Mouse (Mus musculus): ENCODE measurements at regions not wholly inside any gene's neighbourhood (a gene's known extent, or its start where the extent isn't known, plus 50 kb on each side); places are given as distances from the start of the nearest gene placed in this dataset.
A peak's percentile ranks its signal among the peaks of the same experiment; 100 is the strongest.

DNA sequence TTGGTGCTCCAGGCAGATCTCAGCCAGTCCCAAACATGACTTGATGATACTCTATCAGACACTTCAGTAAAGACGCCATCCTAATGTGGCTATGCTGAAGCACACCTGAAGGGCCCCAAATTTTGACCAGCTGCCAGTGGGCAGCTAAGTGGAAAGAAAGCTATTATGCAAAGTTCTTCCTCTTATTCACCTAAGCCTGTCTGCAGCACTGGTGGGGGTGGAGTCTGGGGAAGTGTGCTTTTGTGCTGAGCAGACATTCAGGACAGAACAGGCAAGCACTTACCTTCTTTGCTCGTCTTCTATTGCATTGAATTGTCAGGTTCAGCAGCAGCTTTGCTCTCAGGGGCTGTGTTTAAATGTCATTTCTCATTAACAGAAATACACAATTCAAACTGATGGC lies 200.7 kb downstream of the Pla2g4a start:
- Histone ChIP-seq H3K9ac (replicated peaks) (no peak overlapping the region), H3K27me3 (no peaks in the 10 kb centered on the region), H3K27ac (replicated peaks) (no peak overlapping the region), H3K4me2 (replicated peaks) (no peak overlapping the region), H3K9me3 (no peaks in the 10 kb centered on the region), H3K36me3 (no peaks in the 10 kb centered on the region), H3K4me3 (no peak overlapping the region), H3K4me1 (no peaks in the 10 kb centered on the region)
- 55% methylated on average over 2 of the region's 2 CpGs for WGBS
- no peak for ATAC-seq (ENCODE audit: low FRiP score, low read depth)

DNA sequence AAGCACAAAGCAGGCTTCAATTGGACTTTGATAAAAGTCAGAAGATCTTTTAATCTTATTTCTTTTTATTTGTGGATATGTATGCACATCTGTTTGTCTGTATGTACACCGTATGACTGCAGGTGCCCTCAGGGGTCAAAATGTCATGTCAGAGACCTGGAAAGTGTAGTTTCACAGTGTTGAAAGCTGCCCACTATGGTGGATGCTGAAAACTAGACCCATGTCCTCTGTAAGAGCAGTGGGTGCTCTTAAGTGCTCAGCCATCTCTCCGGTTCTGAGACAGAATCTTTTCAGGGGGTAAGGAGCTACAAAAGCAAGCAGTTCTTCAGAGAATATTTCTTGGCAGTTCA lies 202.3 kb downstream of the Pla2g4a start:
- H3K27ac ChIP-seq (replicated peaks), result no peak overlapping the region
- no peaks in the 10 kb centered on the region for H3K4me1 ChIP-seq
- no peak overlapping the region for H3K9ac ChIP-seq (replicated peaks)
- peak; percentile 55; the same call in 1 of the 2 replicates for ATAC-seq (ENCODE audit: low FRiP score, low read depth)
- no peaks in the 10 kb centered on the region for H3K27me3 ChIP-seq
- H3K4me3 ChIP-seq, result no peak overlapping the region
- 97% methylated on average over 2 of the region's 2 CpGs for WGBS
- no peak overlapping the region for H3K4me2 ChIP-seq (replicated peaks)
- H3K36me3 ChIP-seq, result no peaks in the 10 kb centered on the region
- H3K9me3 ChIP-seq, result no peaks in the 10 kb centered on the region

DNA sequence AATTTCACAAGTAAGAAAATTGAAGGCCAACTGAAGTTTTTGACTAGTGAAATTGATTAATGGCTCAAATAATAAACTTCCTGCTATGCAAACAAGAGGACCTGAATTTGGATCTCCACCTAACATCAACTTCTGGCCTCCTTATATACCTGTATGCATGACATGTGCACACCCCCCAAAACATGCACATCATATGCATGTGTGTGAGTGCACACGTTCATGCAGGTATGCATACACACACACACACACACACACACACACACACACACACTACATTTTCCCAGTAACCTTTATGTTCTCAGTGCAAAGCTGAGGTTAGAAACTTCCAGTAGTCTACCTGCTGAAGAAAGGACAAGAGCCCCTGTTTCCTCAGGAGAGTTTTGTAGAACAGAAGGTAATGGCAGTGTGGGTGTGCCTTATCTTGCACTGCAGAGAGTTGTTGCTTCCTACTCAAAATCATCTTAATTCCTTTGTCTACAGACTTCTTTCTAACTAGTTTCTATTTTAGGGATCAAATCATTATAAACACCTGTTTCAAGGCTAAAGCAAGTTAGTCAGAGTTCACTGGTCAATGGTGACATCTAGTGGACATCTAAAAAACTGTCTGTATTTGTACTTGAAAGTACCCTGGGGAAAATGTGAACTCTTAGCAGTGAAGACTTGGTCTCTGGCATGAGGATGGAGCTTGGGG lies 202.9 kb downstream of the Pla2g4a start:
- no peaks in the 10 kb centered on the region for H3K9me3 ChIP-seq
- H3K9ac ChIP-seq (replicated peaks), result no peak overlapping the region
- H3K27ac ChIP-seq (replicated peaks), result no peak overlapping the region
- no peak overlapping the region for H3K4me2 ChIP-seq (replicated peaks)
- no peaks in the 10 kb centered on the region for H3K36me3 ChIP-seq
- no peaks in the 10 kb centered on the region for H3K4me1 ChIP-seq
- no peaks in the 10 kb centered on the region for H3K27me3 ChIP-seq
- 90% methylated on average over 1 of the region's 1 CpGs for WGBS
- no peak overlapping the region for H3K4me3 ChIP-seq
- peak; percentile 63 for ATAC-seq (ENCODE audit: low FRiP score, low read depth)

DNA sequence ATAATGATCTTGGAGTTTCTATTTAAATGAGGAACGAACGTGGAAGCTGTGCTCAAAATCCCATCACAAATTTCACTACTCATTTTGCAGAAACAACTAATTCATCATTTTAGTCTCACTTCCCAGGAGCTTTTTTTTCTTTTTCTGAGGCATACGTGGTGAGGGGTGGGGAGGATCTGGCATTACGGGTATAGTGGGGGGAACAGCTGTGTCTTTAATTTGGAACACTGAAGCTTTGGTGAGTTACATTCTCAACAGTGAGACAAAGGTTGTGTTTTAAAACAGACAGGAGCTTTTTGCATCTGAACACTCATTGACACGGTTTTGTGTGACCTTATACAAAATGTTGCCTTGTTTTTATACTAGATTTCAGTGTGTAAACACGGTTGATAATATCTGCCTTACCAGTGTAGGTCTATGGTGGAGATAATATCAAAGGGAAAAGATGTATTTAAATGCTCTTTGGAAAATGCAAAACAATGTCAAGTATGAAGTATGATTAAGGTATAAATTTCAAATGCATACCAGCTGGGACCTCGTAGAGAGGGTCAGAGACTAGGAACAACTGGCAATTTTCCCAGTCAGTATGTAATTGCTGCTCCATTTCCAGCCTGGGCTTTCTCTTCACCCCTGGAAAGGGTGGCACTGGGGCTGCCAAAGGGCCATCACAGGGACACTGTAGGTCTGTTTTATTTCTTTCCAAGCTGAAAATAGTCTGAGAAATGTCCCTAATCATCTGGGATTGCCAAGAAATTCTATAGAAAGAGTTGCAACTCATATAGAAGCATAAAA lies 207.6 kb downstream of the Pla2g4a start:
- Histone ChIP-seq H3K4me1 (no peaks in the 10 kb centered on the region), H3K4me3 (no peak overlapping the region), H3K36me3 (no peaks in the 10 kb centered on the region), H3K27me3 (no peaks in the 10 kb centered on the region), H3K9ac (replicated peaks) (no peak overlapping the region), H3K9me3 (no peaks in the 10 kb centered on the region), H3K4me2 (replicated peaks) (no peak overlapping the region), H3K27ac (replicated peaks) (no peak overlapping the region)
- WGBS, result 76% methylated on average over 7 of the region's 7 CpGs
- ATAC-seq (ENCODE audit: low FRiP score, low read depth), result no peak

DNA sequence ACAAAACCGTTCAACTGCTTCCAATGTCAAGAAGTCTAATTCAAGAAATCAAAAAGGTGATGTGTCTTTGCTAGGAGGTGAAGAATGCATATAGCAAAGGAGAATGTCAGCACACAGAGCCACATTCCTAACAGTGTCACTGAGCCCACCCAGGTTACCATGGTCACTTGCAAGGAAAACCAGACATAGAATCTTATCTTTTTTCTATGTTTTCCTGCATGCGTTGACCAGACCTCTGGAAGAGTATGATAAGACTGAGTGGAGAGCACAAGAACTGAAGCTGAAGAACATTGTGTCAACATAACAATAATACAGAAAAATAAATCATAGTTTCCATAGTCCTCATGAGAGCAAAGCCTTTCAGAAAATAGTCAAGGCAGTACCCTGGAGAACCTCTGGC lies 211.7 kb downstream of the Pla2g4a start:
- H3K9ac ChIP-seq (replicated peaks), result no peak overlapping the region
- H3K27me3 ChIP-seq, result no peaks in the 10 kb centered on the region
- no peak for ATAC-seq (ENCODE audit: low FRiP score, low read depth)
- 88% methylated on average over 2 of the region's 2 CpGs for WGBS
- no peak overlapping the region for H3K27ac ChIP-seq (replicated peaks)
- H3K4me2 ChIP-seq (replicated peaks), result no peak overlapping the region
- no peak overlapping the region for H3K4me3 ChIP-seq
- no peaks in the 10 kb centered on the region for H3K4me1 ChIP-seq
- H3K9me3 ChIP-seq, result no peaks in the 10 kb centered on the region
- H3K36me3 ChIP-seq, result no peaks in the 10 kb centered on the region

DNA sequence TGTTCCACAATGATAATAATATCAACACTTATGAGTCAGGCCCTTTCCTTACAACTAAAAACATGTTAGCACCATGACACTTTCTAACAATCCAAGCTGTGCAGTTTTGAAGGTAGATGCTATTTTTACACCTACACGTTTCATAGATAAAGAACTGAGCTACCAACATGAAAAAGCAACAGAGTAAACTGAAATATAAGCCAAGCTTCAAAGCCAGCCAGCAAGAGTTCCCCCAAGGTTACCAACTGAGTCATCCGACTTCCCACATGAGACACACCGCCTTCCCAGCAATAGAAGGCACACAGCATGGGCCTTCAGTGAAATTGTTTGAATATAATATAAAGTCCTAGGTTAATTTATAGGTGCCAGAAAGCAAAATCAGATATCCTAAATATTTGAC lies 222.1 kb downstream of the Pla2g4a start:
- H3K27me3 ChIP-seq, result no peaks in the 10 kb centered on the region
- ATAC-seq (ENCODE audit: low FRiP score, low read depth), result no peak
- H3K4me3 ChIP-seq, result no peak overlapping the region
- H3K9ac ChIP-seq (replicated peaks), result no peak overlapping the region
- no peak overlapping the region for H3K27ac ChIP-seq (replicated peaks)
- no peaks in the 10 kb centered on the region for H3K4me1 ChIP-seq
- no peak overlapping the region for H3K4me2 ChIP-seq (replicated peaks)
- WGBS, result 82% methylated on average over 3 of the region's 3 CpGs
- no peaks in the 10 kb centered on the region for H3K36me3 ChIP-seq
- no peaks in the 10 kb centered on the region for H3K9me3 ChIP-seq

DNA sequence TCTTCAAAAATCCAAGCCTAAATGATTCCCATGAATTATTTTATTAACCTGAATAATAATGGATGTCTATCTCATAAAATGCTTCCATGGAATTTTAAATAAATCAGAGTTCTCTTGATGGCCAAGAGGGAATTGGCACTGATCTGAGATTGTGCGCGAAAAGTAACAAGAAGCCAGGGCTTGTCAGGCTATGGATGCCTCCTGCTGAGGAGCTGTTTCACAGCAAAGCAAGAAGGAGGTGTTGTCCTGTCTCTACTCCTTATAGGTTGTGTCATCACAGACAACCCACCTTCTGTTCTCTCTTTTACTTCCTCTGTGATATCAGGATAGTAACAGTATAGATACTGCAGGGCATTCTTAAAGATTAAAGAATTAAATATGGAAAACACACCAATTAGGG lies 226.8 kb downstream of the Pla2g4a start:
- Histone ChIP-seq H3K27ac (replicated peaks) (no peak overlapping the region), H3K9me3 (no peaks in the 10 kb centered on the region), H3K36me3 (no peaks in the 10 kb centered on the region), H3K4me3 (no peak overlapping the region), H3K4me2 (replicated peaks) (no peak overlapping the region), H3K9ac (replicated peaks) (no peak overlapping the region), H3K4me1 (no peaks in the 10 kb centered on the region), H3K27me3 (no peaks in the 10 kb centered on the region)
- no peak for ATAC-seq (ENCODE audit: low FRiP score, low read depth)
- WGBS, result 89% methylated on average over 2 of the region's 2 CpGs

DNA sequence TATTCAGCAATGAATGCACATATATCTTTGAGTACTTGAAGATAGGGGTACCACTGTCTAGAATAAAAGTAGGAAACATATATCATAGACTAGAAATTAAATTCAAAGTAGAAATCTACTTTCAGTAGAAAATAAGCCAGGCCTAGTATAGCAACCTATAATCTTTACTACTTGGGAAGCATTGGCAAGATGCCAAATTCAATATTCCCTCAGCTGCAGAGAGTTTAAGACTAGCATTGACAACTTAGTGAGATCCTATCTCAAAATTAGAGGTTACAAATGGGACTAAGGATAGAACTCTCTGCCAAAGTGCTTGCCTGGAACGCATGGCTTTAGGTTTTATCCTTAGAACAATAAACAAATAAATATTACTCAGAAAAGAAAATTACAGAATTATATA lies 245.9 kb downstream of the Pla2g4a start:
- H3K4me1 ChIP-seq, result no peaks in the 10 kb centered on the region
- ATAC-seq (ENCODE audit: low FRiP score, low read depth), result no peak
- no peaks in the 10 kb centered on the region for H3K27me3 ChIP-seq
- no peak overlapping the region for H3K9ac ChIP-seq (replicated peaks)
- no peak overlapping the region for H3K4me2 ChIP-seq (replicated peaks)
- H3K4me3 ChIP-seq, result no peak overlapping the region
- 82% methylated on average over 1 of the region's 1 CpGs for WGBS
- no peak overlapping the region for H3K27ac ChIP-seq (replicated peaks)
- H3K36me3 ChIP-seq, result no peaks in the 10 kb centered on the region
- H3K9me3 ChIP-seq, result no peaks in the 10 kb centered on the region

DNA sequence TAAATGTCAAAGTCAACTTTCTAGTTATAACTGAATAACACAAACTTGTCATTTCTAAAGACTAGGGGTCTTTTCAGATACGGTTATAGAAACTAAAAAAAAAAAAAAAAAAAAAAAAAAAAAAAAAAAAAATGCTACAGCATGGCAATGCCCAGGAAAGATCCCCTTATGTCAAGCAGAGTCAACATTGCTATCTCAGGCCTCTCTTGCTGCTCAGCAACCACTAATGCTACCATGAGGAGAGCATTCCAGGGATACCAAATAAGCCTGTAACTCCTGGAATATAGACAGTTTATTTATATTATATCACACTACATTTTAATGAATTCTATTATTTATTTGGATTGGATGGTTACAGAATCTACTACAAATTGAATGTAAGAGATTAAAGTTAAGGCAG lies 248.8 kb downstream of the Pla2g4a start:
- Histone ChIP-seq H3K27me3 (no peaks in the 10 kb centered on the region), H3K4me1 (no peaks in the 10 kb centered on the region), H3K27ac (replicated peaks) (no peak overlapping the region), H3K4me2 (replicated peaks) (no peak overlapping the region), H3K9ac (replicated peaks) (no peak overlapping the region), H3K4me3 (no peak overlapping the region), H3K9me3 (no peaks in the 10 kb centered on the region), H3K36me3 (no peaks in the 10 kb centered on the region)
- WGBS, result 89% methylated on average over 1 of the region's 1 CpGs
- ATAC-seq (ENCODE audit: low FRiP score, low read depth), result no peak

DNA sequence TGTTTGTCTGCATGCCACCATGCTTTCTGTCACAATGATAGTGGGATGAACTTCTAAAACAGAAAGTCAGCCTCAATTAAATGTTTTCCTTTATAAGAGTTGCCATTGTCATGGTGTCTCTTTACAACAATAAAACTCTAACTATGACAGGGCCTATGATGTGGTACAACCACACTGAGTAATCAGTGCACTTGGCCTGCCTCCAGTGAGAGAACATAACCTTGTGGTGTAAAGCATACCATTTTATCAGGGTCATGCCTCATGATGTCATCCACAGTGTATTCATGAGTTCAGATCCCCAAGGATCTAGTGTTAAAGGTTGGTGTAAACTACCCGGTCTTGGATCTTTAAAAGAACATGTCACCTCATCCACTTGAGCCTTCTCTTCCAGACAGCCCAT lies 255.9 kb downstream of the Pla2g4a start:
- no peak overlapping the region for H3K9ac ChIP-seq (replicated peaks)
- H3K36me3 ChIP-seq, result no peaks in the 10 kb centered on the region
- H3K4me1 ChIP-seq, result no peaks in the 10 kb centered on the region
- ATAC-seq (ENCODE audit: low FRiP score, low read depth), result no peak
- H3K27ac ChIP-seq (replicated peaks), result no peak overlapping the region
- H3K9me3 ChIP-seq, result no peaks in the 10 kb centered on the region
- 90% methylated on average over 1 of the region's 1 CpGs for WGBS
- no peaks in the 10 kb centered on the region for H3K27me3 ChIP-seq
- H3K4me3 ChIP-seq, result no peak overlapping the region
- H3K4me2 ChIP-seq (replicated peaks), result no peak overlapping the region

DNA sequence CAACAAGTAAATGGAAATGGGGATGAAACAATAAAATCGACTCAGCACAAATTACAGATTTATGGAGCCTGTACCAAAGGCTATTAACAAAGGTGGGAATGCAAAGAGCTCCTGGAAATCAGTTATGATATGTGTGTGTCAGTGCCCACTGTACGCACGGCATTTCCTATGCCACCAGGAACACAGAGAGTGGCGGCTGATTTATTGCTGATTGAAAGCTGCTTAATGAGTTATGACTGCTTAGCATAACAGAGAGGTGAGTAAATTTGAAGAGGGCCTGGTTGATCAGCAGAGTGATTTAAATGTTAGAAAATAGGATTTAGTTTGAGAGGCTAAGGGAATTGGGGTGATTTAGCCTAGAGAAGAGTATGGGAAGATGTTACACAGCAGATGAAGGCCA lies 261.7 kb downstream of the Pla2g4a start:
- no peaks in the 10 kb centered on the region for H3K27me3 ChIP-seq
- H3K36me3 ChIP-seq, result no peaks in the 10 kb centered on the region
- H3K27ac ChIP-seq (replicated peaks), result no peak overlapping the region
- H3K9ac ChIP-seq (replicated peaks), result no peak overlapping the region
- H3K4me1 ChIP-seq, result no peaks in the 10 kb centered on the region
- H3K9me3 ChIP-seq, result no peaks in the 10 kb centered on the region
- no peak for ATAC-seq (ENCODE audit: low FRiP score, low read depth)
- no peak overlapping the region for H3K4me3 ChIP-seq
- WGBS, result 80% methylated on average over 4 of the region's 4 CpGs
- no peak overlapping the region for H3K4me2 ChIP-seq (replicated peaks)

DNA sequence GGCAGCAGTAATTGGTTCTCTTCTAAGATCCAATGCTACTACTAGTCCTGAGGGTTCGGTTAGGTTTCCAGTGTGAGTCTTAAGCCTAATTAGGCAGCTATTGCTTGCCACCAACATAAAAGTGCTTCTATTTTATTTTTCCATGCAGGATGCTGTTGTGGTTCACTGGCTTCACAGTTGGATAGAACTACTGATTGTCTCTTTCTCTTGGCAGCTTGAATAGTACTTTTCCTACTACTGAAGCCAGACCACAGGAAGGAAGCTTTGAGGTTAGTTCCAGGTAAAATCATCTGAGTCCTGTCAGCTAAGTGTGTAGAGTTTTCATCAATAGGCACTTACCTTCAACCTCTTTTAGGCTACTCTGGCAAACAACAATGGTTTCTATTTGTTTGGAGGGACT lies 286.9 kb downstream of the Pla2g4a start:
- H3K27ac ChIP-seq (replicated peaks), result no peak overlapping the region
- H3K4me2 ChIP-seq (replicated peaks), result no peak overlapping the region
- no peaks in the 10 kb centered on the region for H3K36me3 ChIP-seq
- no peaks in the 10 kb centered on the region for H3K9me3 ChIP-seq
- H3K4me1 ChIP-seq, result no peaks in the 10 kb centered on the region
- WGBS, result 83% methylated on average over 1 of the region's 1 CpGs
- H3K27me3 ChIP-seq, result no peaks in the 10 kb centered on the region
- no peak overlapping the region for H3K4me3 ChIP-seq
- no peak overlapping the region for H3K9ac ChIP-seq (replicated peaks)
- no peak for ATAC-seq (ENCODE audit: low FRiP score, low read depth)

DNA sequence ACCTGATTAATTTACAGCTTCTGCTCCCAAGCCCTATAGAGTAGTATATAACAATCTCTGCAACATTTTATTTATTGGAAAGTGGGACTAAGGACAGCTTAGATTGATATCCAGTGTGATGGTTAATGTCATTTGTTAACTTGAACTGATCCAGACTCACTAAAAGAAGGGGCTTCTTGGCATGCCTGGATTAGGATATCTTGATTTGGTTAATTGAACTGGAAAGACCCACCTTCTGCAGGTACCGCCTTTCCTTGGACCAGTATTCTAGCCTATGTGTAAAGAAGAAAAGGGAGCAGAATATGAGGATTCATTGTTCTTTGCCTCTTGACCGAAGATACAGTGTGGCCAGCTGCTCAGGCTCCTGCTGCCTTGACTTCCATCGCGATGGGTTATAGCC lies 288.5 kb downstream of the Pla2g4a start:
- H3K27me3 ChIP-seq, result no peaks in the 10 kb centered on the region
- H3K9ac ChIP-seq (replicated peaks), result no peak overlapping the region
- WGBS, result 89% methylated on average over 4 of the region's 4 CpGs
- no peaks in the 10 kb centered on the region for H3K36me3 ChIP-seq
- no peaks in the 10 kb centered on the region for H3K4me1 ChIP-seq
- H3K27ac ChIP-seq (replicated peaks), result no peak overlapping the region
- H3K4me3 ChIP-seq, result no peak overlapping the region
- ATAC-seq (ENCODE audit: low FRiP score, low read depth), result no peak
- H3K4me2 ChIP-seq (replicated peaks), result no peak overlapping the region
- H3K9me3 ChIP-seq, result no peaks in the 10 kb centered on the region
